Mouse (Mus musculus): Measurements from ENCODE around the gene Poln. TPM values are rescaled to one million over a fixed set of nuclear protein-coding genes. Genes with fewer than 3 reads are reported as not detected.
A peak's percentile ranks its signal among the peaks of the same experiment; 100 is the strongest.

Poln gene
- 1 to 10 TPM in 1 of 2 experiments, under 1 TPM in 1; 0.63 to 1.0 TPM for total RNA-seq (2021)

- peak; percentile 88 to 93 for DNase-seq (ENCODE audit: extremely low spot score in 1 of 2, low spot score in 1 of 2)
Measured at GRCm38 (mm10) chr5:34168950-34169891, at the start of gene Poln, which contains the start of gene Haus3. Gene Poln, minus strand, starts transcription at chr5:34169448. Gene Haus3, minus strand, starts transcription at chr5:34169527.

DNA sequence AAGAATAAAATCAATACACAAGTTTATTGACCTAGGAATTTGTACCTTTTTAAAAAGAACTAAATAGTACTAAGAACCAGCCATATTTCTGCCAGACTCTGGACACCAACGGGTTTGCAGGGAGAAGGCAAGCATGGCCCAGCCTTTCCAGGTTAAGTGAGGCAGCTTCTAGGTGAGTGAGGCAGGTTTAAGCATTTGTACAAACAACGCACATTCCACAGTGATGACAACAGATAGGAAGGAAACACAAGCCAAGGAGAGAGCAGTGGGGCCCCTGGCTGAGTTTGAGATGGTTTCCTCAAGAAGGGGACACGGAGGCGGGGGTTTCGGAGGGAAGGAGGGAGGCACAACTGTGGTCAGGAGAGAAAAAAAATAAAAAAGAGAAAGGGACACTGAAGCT is 49.4 kb upstream of the Poln start:
- no peak for DNase-seq (ENCODE audit: extremely low spot score in 1 of 2, low spot score in 1 of 2)

GRCm38 (mm10) chr5:34217756-34218155 is 48.5 kb upstream of the Poln start:
- no peak for DNase-seq (ENCODE audit: extremely low spot score in 1 of 2, low spot score in 1 of 2)

DNA sequence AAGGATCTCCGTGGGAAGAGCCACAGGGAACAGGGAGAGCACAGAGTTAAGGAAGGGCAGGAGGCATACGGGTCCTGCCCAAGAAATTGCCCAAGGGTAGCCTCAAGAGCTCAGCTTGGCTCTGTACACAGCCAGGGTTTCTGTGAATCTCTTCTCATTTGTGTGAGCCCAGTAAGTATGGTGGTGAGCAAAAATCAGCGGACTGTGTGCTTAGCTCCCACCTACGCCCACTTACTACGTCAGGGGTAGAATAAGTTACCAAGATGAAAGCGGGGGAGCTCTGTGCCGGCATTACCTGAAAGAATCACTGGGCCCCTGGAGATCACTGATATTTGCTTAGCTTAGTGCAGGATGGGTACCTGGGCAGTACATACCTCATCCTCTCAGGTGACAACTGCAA is 46.8 kb upstream of the Poln start:
- no peak for DNase-seq (ENCODE audit: extremely low spot score in 1 of 2, low spot score in 1 of 2)

DNA sequence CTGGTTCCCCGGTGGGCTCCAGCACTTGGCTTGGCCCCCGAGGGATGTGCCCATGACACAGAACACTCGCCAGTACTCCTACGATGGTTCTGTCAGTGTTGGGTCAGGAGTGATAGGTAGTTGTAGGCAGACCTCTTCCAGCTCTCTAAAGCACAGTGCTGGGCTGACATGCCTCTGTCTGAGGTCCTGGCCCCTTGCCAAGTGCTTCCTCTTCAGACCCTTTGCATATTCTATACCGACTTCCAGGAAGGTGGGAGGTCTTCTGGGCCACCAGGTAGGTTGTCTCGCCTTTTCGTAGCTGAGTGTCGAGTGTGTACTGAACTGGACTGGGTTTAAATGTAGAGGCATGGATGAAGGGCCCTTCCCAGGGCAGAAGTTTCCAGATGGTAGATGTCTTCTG is 44.4 kb upstream of the Poln start:
- no peak for DNase-seq (ENCODE audit: extremely low spot score in 1 of 2, low spot score in 1 of 2)

DNA sequence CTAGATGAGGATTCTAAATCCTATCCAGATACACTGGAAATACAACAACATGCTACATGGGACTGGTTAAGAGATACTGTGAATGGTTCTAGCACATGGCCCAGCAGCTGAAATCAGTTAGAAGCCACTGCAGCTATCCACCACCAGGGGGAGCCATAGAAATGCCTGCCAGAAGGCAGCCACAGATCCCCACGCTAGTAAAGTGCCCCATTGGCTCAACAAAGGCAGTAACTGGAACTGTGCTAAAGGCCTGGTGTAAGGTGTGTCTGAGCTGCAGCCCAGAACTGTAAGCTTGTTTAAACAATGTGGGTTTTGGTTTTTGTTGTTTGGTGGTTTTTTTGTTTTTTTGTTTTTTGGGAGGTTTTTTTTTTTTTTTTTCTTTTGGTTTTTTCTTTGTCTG is 41.0 kb upstream of the Poln start:
- peak; percentile 47 to 76 for DNase-seq (ENCODE audit: extremely low spot score in 1 of 2, low spot score in 1 of 2)

- DNase-seq (ENCODE audit: extremely low spot score in 1 of 2, low spot score in 1 of 2) = no peak
Measured at GRCm38 (mm10) chr5:34207503-34207902, 38.3 kb upstream of the Poln start.

DNA sequence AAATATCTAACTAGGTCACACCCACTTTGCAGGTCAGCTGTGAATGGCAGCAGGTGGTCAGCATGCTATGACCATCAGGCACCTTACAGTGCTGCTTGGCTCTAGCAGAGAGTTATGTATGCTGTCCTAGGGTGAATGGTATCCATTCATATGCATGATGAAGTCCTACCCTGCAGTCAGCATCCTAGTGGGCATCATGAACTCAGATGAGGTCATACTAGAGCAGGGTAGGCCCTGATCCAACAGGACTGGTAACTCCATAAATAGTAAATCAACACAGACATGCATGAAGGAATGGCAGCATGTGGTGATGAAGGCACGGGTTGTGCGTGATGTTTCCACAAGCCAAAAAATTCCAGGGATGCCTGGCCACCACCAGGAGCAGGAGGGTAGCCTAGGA is 36.5 kb upstream of the Poln start:
- no peak for DNase-seq (ENCODE audit: extremely low spot score in 1 of 2, low spot score in 1 of 2)

GRCm38 (mm10) chr5:34204911-34205310 is 35.7 kb upstream of the Poln start:
- DNase-seq (ENCODE audit: extremely low spot score in 1 of 2, low spot score in 1 of 2) = no peak

GRCm38 (mm10) chr5:34202006-34202405 is 32.8 kb upstream of the Poln start:
- DNase-seq (ENCODE audit: extremely low spot score in 1 of 2, low spot score in 1 of 2) = no peak

- DNase-seq (ENCODE audit: extremely low spot score in 1 of 2, low spot score in 1 of 2) = no peak
Measured at GRCm38 (mm10) chr5:34201396-34201795, 32.1 kb upstream of the Poln start.

DNA sequence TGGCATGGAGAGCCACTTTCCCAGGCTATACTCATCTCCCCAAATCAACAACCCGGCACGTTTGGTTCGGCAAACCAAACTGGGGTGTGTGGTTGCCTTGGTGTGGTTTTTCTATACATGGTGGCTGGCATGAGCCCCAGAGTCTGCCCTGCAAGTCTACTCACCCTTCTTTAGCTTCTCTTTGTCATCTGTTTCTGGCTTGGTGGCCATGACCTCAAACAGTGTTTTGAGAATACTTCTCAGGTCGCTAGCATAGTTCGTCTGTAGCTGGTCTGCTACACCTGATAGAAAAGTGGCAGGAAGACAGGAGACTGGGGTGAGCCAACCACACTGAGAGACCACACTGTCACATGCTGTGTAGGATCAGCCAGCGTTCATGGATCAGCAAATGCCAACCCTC is 29.4 kb upstream of the Poln start:
- DNase-seq (ENCODE audit: extremely low spot score in 1 of 2, low spot score in 1 of 2) = no peak

DNA sequence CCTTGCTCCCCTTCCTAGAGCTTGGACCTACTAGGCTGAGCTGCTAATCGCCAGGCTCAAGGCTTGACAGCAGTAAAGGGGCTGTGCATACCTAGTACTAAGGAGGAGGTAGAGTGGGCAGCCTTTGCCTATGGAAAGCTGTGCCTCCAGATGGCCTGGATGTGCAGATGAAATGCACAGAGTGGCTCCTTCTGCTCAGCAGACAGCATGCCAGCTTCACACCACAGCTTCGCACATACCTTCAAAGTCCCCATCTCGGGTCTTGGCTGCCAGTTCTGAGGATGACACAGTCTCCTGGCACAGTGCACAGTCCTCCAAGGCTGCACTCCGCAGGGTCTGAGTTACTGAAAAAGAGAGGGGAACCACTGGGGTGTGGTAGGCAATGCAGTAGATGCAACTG is 28.0 kb upstream of the Poln start:
- peak in 1 of 2 experiments; percentile 48 for DNase-seq (ENCODE audit: extremely low spot score in 1 of 2, low spot score in 1 of 2)

- DNase-seq (ENCODE audit: extremely low spot score in 1 of 2, low spot score in 1 of 2) = no peak
Measured at GRCm38 (mm10) chr5:34196423-34196822, 27.2 kb upstream of the Poln start.

GRCm38 (mm10) chr5:34195786-34196185 is 26.5 kb upstream of the Poln start:
- DNase-seq (ENCODE audit: extremely low spot score in 1 of 2, low spot score in 1 of 2) = no peak

GRCm38 (mm10) chr5:34194975-34195662 is 25.9 kb upstream of the Poln start:
- no peak for DNase-seq (ENCODE audit: extremely low spot score in 1 of 2, low spot score in 1 of 2)

DNA sequence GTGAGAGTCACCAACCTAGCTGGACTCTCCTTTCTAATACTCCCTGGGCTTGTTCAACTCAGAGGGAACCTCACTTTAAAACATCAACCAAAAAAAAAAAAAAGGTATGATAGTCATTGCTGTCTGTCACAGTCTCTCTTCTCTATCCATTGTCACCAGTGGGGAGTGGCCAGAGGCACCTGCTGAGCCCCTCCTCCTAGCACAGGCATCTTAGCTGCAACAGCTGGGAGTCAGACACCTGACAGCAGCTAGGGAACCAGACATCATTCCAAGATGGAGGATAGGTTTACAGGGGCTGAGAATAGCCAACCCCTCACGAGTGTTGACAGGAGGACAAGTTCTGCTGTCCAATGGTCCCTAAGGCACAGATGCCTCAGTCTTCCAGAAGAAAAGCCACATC is 25.2 kb upstream of the Poln start:
- DNase-seq (ENCODE audit: extremely low spot score in 1 of 2, low spot score in 1 of 2) = no peak

DNA sequence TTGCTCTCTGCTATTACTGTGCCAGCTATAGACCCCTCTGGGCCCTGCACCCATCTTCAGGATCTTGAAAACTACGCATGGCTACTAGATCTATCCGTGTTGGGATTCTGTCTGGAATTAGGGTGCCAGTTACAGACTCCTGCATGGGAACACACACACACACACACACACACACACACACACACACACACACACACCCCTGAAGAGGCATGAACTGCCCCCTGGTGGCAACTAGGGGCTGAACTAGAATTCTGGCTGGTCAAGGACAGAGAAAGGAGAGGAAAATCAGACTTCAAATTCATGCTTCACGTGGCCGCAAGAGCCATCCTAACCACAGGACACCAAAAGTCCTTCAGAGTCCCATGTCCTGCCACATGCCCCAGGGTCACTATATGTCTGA is 22.6 kb upstream of the Poln start:
- DNase-seq (ENCODE audit: extremely low spot score in 1 of 2, low spot score in 1 of 2) = peak in 1 of 2 experiments; percentile 35

DNA sequence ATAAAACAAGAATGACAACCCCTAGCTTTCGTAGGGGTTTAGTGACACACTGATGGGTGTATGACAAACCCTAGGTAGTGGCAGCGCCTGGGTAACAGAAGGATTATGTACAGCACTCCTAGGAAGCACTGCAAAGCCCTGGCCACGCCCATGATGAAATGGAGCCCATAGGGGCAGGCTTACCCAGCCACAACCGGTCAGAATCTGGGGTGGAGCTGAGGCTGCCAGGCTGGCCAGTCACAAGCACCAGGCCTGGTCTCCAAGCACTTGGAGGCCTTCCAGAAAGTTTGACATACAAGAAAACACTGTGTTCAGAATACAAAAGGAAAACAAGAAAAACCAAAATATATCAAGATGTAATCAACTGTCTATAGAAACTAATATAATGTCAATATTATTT is 21.8 kb upstream of the Poln start:
- no peak for DNase-seq (ENCODE audit: extremely low spot score in 1 of 2, low spot score in 1 of 2)

GRCm38 (mm10) chr5:34189521-34189920 is 20.3 kb upstream of the Poln start:
- DNase-seq (ENCODE audit: extremely low spot score in 1 of 2, low spot score in 1 of 2) = no peak

- DNase-seq (ENCODE audit: extremely low spot score in 1 of 2, low spot score in 1 of 2) = no peak
Measured at GRCm38 (mm10) chr5:34188856-34189255, 19.6 kb upstream of the Poln start.
